Mouse (Mus musculus): Measurements from ENCODE around the gene Kmt2b.

Gene Kmt2b

DNA sequence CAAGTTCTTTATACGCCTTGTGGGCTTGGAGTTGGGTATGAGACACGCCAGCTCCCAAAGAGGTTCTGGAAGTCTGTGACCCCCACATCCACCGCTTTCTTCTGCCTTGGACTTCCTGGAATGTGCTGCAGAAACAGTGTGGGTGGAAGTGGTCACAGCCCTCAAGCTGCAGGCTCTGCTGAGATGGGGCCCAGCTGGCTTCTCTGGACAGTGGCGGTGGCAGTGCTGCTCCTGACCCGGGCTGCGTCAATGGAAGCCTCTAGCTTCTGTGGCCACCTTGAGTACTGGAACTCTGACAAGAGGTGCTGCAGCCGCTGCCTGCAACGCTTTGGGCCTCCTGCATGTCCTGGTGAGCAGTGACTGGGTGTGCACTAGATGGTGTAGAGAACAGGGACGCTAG is 22.5 kb downstream of the Kmt2b start:
- no peak for DNase-seq (ENCODE audit: low read depth)

DNA sequence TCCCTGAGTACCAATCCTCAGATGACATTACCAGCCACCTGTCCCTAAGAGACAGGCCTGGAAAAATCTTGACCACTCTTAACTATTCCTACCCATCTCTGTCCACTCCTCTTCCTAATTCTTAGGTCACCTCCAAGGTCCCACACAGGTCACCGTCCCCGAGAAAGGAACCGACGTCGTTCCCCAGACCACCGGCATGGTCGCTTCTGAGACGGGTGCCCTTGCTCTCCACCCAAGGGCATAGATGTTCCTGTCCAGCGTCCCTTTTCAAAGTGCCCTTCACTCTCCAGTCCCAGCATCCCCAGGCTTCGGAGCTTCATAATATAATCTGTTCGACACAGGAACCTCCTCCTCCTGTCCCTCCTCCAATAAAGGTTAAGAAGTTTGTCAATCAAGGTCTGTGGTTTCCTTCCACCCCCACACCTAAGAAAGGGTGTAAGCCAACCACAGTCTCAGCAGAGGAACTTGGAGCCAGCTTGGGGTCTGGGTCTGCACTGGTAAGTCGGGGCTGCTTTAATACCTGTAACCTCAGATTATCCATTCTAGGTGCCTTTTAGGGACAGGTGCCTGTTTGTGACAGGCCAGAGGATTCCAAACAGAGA is 23.5 kb downstream of the Kmt2b start, which contains the start of gene Igflr1:
TSS of gene Igflr1 (plus strand) at position 458 of the 602 bp plus-strand sequence.
- peak; percentile 55 for DNase-seq (ENCODE audit: low read depth)

DNA sequence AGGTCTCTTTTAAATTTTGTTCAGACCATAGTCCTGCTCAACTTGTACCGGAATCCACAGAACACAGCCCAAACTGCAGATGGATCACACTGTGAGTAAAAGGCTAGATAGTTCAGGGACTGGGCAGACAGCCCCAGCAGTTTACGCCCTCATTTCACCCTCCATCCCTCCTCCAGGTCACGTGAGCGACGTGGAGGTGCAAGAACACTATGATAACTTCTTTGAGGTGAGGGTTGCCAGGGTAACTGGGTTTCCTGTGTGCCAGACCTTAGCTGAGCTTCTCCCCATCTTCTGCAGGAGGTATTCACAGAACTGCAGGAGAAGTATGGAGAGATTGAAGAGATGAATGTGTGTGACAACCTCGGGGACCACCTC is 24.6 kb downstream of the Kmt2b start:
- no peak for DNase-seq (ENCODE audit: low read depth)

DNA sequence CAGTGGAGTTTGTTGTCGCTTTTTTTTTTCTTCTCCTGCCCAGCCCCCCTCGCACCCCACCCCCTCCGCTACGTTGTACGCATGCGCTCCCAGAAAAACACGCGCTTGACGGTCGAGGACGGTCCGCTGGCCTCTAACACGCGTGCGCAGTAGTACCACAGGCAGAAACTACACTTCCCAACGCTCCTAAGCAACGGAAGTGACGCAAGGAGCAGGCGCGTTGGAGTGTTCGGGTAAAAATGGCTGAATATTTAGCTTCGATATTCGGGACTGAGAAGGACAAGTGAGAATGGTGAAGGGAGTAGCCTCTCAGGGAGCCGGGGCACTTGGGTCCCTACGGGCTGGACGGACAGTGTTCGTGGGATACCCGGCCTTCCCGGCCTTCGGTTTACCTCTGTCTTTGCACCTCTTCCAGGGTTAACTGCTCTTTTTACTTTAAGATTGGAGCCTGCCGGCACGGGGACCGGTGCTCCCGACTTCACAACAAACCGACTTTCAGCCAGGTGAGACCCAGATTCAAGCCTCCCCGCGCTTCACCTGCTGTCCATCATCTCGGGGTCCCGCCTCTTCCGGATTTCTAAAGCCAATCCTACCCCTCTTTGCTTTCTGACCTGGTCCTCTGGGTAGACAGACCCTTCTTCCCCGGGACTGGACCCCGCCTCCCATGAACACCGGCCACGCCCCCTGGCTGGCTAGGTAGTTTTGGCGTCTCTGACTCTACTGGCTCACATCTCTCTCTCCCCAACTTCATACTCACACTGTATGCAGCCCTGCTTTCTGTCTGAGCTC is 25.2 kb downstream of the Kmt2b start, which contains the start of the genes U2af1l4, Gm49396 and Psenen:
TSS of gene U2af1l4 (plus strand) at position 185 of the 789 bp plus-strand sequence.
TSS of gene Gm49396 (plus strand) at position 228 of the 789 bp plus-strand sequence.
TSS of gene Psenen (minus strand) at position 511 of the 789 bp plus-strand sequence.
- peak; percentile 98 for DNase-seq (ENCODE audit: low read depth)

DNA sequence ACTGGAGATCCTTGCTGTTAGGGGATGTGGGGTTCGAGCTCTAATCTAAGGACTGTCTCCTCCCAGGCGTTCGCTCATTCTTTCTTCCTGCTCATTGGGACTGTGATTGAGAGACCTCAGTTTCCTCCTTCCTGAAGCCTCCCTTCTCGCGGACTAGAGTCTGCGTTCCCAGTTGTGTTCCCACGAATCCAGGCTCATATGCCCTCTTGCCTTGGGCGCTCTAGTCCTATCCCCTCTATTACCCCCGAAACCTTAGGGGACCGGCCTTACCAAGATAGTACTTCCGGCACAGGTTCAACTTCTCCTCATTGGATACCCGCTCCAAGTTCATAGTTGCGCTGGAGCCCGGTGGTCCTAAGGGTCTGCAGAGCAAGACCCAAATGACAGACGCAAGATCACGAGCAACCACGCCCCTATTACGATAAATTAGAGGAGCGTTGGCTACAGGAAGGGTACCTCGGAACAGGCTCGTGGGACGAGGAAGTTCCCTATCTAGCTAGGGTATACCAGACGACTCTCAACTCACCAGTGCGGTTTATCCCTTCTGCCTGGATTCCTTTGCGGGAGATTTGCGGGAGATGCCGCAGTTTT is 25.9 kb downstream of the Kmt2b start:
- peak; percentile 61 for DNase-seq (ENCODE audit: low read depth)

DNA sequence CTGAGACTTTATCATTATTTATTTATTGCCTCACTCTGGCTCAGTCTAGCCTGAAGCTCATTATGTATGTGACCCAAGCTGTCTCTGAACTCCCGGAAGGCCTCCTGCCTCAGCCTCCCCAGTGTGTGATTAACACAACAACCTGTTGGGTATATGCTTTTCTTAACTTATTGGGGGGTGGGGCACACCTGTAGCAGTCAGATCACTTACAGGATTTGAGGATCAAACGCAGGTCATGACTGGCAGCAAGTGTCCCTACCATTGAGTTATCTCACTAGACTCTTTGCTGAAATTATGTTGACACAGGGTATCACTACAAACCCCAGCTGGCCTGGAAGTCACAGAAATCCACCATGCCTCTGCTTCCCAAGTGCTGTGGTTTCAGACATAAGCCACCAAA is 28.2 kb downstream of the Kmt2b start:
- peak; percentile 28 for DNase-seq (ENCODE audit: low read depth)

DNA sequence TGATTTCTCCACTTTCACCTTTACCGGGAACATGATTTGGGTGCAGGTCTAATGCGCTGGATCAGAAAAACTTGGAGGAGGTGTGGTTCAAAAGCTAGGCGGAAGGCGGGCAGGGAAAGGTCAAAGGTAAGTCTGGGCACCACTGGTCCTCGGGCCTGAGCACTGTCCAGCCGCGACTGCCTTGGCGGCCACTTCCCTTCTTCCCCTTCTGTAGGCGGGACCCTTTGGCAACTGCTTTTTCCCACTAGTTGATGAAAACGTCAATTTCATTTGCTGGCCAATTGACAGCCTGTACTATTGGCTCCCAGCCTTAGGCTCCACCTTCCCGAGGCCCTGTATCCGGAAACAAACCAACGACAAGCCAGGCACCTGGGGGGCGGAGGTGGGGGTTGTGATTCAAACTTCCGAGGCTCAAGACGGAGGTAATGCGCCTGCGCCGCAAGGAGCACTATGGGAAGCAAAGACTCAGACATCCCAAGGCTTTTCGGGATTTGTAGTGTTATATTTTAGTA is 29.0 kb downstream of the Kmt2b start, which contains the start of gene Lin37:
TSS of gene Lin37 (minus strand) at position 396 of the 512 bp plus-strand sequence.
- peak; percentile 91 for DNase-seq (ENCODE audit: low read depth)

DNA sequence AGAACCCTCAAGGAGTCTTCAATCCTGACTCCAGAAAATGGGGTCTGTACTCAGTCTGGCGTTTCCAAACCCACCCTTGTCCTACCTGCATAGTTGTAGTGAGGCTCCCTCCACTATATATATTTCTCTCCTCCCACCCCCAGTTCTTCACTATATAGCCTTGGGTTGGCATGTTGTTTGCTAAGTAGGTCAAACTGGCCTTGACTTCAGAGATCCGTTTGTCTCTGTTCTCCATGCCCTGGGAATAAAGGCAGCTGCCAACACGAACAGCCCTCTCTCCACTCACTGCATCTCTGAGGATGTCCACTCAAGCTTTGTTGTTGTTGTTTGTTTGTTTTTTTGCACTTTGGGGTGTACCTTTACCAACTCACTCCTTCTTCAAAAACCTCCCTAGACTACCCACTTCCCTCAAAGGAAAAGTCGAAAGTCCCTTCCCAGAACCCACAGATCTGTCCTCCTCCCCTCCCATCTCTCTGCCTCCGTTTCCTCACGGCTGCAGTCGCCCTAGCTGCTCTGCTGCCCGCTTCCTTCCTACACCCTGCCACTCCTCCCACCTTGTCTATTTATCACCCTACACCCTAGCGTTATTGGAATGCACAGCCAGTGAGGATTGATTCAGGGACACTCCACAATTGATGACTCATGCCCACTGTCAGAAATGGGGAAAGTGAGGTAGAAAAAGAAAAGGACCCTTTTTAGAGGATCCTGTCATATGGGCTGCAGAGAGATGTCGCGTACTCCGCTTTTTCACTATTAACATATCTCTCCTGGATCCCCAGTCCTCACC is 29.7 kb downstream of the Kmt2b start:
- no peak for DNase-seq (ENCODE audit: low read depth)

DNA sequence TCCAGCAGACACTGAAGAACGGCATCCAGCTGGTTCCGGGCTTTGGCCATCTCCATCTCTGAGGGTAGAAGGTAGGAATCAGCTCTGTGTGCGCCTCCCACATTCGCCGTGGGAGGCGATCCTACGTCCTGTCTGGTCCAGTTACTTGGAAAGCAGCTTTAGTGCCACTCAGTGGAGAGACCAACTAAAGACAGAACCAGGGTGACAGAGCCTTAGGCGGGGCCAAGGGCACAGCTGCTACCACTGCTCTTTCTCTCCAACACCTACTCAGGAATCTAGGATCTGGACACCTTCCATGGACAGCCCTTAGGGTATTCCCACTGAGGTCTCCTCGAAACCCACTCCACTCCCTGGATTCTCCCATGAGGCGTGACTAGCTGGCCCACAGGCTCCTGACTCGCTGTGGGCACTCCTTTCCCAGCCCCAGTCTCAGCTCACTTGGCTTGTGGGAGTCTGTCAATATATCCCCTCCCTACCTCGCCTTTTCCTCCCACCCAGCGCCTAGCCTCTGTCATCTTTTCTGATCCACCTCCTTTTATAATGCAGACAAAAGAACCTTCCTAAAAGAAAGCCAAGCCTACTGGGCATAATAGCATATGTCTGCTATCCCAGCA is 30.5 kb downstream of the Kmt2b start:
- DNase-seq (ENCODE audit: low read depth): no peak

DNA sequence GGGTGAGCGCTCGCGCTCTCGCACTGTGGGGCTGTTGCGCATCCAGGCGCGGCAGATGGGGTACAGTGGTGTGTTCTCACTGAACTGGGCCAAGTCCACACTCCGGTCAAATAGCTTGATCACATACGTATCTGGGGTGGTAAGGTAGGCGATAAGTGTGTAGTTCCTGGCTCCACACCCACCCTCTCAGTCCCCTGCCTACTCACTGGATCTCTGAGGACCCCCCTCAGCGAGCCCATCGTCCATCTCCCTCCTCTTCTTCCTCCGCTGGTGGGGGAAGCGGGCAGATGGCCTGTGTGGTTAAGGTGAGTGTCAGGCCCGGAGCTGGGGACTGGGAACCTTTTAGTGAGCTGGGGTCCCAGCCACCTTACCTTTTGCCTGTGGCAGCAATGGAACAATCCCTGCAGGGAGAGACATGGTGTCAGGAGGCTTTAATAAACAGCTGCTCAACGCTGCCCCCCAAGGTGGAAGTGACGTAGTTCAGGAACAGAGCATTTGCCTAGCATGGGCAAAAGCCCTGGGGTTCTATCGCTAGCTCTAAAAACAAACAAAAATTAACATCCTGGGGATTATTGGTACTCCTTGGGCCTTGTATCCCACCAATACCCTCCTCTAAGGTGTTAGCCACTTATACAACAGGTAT is 31.5 kb downstream of the Kmt2b start:
- DNase-seq (ENCODE audit: low read depth): peak; percentile 44

DNA sequence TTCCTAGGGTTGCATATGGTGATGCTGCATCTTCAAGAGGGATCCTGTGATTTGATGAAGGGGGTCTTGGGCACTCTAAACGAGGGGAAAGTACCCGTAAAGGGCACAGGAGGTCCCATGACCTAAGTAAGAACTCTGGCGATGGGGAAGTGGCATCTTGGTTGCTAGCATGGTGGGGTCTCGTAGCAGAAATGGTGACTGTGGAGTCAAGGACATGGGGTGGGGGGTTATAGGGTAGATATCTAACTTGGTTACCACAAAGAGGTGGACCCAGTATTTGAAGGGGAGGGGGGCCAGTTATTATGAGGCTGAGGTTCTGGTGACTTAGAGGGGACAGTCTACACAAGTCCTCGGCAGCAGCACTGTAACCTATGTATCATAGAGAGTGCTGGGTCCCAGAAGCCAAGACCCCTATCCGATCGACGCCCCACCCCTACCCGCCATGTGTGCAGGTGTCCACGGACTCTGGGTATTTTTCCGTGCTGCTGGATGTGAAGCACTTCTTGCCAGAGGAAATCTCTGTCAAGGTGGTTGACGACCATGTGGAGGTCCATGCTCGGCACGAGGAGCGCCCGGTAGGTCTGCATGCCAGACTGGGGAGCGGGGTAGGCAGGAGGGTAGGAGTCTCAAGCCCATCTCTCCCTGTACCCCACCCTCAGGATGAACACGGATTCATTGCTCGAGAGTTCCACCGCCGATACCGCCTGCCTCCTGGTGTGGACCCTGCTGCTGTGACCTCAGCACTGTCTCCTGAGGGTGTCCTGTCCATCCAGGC is 34.5 kb downstream of the Kmt2b start:
- no peak for DNase-seq (ENCODE audit: low read depth)

DNA sequence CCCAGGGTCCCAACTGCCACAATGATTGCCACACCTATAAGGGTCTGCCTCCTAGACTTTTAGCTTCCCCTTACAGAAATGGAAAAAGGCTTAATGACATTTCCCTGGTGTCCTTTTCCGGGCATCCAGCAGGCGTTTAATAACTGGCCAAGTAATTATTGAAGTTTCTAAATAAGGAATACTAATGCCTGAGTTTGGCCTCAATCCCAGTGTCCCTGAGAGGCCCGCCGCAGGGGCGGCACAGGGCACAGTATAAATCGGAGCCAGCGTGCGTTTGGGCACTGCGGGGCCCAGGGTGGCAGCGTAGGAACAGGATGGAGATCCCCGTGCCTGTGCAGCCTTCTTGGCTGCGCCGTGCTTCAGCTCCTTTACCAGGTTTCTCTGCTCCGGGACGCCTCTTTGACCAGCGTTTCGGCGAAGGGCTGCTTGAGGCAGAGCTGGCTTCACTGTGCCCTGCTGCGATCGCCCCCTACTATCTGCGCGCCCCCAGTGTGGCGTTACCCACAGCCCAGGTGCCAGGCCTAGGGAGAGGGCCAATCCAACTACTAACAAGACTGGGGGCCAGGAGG is 35.4 kb downstream of the Kmt2b start:
- DNase-seq (ENCODE audit: low read depth): no peak

DNA sequence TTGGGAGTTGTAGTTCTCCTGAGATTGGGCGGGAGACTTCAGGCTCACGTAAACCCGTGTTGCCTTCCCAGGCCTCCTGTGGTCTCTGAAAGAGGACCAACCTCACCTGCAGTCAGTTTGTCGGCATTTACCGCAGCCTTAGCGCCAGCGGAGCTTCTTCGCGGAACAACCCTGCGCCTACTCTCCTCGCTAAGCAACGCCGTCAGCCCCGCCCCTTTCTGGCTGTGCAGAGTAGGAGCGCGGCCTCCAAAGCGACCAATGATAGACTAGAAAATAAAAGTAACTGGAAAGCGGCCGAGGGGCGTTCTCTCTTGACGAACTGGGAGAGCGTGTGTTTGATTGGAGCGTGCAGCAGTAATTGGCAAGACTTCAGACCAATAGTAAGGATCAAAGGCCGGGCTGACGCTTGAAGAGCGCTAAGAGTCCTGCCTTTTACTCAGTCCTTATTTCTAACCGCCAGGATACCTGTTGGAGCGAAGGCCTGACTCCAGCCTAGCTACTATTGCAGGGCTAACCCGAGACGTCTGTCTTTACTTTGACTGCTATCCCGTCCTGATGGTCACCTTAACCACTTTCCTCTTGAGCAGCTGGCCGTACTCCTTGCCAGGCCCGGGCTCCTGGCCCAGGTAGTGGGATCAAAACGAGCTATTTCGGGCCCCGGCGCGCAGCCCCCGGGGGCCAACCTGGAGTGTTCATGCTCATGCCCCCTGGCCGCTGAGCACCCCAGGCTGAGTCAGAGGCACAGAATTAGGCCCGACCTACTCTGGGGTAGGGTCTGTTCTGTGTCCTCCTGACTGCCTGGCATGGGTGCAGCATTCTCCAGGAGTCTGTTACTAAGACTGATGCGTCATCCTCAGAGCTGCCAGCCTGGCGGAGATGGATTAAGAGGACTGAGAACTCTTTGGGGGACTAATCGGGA is 36.2 kb downstream of the Kmt2b start, which contains the start of the genes Hspb6 and Proser3:
TSS of gene Hspb6 (plus strand) at position 77 of the 919 bp plus-strand sequence.
TSS of gene Proser3 (minus strand) at position 198 of the 919 bp plus-strand sequence.
- DNase-seq (ENCODE audit: low read depth): peak; percentile 98

DNA sequence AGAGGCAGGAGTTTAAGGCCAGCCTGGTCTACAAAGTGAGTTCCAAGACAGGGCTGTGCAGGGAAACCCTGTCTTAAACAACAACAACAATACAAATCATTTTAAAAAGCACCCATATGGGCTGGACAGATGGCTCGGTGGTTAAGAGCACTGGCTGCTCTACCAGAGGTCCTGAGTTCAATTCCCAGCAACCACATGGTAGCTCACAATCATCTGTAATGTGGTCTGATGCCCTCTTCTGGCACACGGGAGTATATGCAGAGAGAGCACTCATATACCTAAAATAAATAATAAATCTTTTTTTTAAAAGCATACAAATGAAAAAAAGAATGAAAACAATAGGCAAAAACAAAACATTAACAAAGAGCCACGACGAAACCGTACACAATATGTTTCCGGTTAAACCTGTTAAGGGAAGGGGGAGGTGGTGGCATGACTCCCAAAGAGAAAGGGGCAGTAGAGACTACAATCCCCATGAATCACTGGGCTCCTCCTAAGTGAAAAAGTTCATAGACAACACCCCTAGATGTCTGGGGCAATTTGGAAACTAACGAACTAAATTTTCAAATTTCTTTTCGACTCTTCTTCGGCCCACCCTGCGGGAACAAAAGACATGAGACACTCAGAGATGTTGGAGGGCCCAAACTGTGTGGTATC is 37.0 kb downstream of the Kmt2b start:
- DNase-seq (ENCODE audit: low read depth): no peak

DNA sequence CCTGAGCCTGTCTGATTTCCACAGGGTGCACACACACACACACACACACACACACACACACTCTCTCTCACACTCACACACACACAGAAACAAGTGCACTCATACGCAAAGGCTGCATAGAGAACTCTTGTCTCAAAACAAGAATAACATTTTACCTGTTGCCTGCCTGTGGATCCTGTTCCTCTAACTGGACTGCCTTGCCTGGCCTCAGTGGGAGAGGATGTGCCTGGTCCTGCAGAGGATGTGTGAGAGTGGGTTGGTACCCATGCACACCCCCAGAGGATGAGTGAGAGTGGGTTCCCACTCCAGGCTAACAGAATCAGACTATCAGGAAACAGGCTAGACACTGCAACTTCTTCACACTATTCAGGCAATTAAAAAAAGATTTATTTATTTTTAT is 37.9 kb downstream of the Kmt2b start:
- no peak for DNase-seq (ENCODE audit: low read depth)

DNA sequence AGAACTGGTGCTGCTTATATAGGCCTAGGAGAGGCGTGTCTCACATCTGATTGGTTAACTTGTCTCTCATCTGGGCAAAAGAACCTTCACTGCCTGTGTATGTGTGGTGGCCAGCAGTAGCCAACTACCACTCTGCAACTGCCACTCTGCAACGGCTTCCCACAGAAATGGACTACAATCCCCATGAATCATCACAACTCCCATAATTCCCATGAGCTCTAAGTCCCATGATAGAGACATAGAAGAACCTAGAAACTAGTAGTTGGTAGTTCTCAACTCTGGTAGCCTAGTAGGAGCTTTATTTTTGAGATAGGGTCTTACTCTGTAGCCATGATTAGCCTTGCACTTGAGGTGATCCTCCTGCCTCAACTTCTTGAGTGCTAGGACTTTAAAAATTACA is 38.6 kb downstream of the Kmt2b start:
- no peak for DNase-seq (ENCODE audit: low read depth)

DNA sequence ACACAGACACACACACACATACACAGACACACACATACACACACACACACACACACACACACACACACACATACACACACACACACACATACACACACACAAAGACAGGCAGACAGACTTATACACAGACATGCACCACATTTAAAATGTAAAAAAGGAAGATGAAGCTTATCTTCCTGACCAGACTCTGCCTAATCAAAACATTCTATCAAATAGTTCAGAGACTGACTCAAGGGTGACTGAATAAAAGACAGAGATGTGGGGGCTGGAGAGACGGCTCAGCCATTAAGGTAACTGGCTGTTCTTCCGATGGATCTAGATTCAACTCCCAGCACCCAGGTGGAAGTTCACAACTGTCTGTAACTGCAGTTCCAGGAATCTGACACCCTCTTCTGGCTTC is 44.2 kb downstream of the Kmt2b start:
- no peak for DNase-seq (ENCODE audit: low read depth)

DNA sequence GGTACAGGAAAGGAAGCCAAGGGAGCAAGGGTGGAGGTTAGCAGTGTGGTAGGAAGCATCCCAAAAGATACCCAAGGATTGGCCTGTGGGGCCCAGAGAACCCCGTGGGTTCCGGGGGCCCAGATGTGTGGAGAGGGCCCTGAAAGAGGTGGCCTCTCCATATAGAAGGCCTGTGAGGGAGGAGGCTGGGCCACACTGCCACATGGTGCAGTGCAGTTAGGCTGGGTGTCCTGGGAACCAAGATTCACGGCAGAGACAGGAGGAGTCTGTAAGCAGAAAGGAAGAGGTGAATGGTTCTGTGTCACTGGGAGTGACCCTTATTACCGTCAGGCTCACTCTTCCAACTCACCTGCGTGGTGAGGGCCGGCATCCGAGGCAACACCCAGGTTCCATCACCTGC is 48.0 kb downstream of the Kmt2b start:
- DNase-seq (ENCODE audit: low read depth): no peak
